Mouse (Mus musculus) hindbrain, embryonic 15.5 days (tissue): Measurements from ENCODE around the gene Oxld1. TPM values are rescaled to one million over a fixed set of nuclear protein-coding genes. Genes with fewer than 3 reads are reported as not detected.

Experiments used
- ATAC-seq: fragments of 200-750 bp; cut with Nextera tagmentation; 2 replicates; pipeline ENCODE4 v1.8.0; 2017; ENCODE audit warnings: low read depth, moderate number of reproducible peaks, moderate TSS enrichment; ENCODE audit not compliant: low FRiP score
- H3K27ac ChIP-seq: fragments of 300-500 bp; sonication (generic); replicated peaks from 2 replicates; pipeline ENCODE4 v1.5.1; 2015; ENCODE audit warnings: mild to moderate bottlenecking, inconsistent platforms
- H3K27me3 ChIP-seq: fragments of 300-500 bp; sonication (generic); 2 replicates; pipeline ENCODE4 v1.6.1; 2015; ENCODE audit warnings: control low read depth, inconsistent platforms
- H3K36me3 ChIP-seq: fragments of 300-500 bp; sonication (generic); 2 replicates; pipeline ENCODE4 v1.6.1; 2015; ENCODE audit warnings: control low read depth, inconsistent platforms
- H3K4me1 ChIP-seq: fragments of 300-500 bp; sonication (generic); replicated peaks from 2 replicates; pipeline ENCODE4 v1.6.1; 2015; ENCODE audit warnings: control low read depth, inconsistent platforms
- H3K4me2 ChIP-seq: fragments of 300-500 bp; sonication (generic); 2 replicates; pipeline ENCODE4 v1.6.1; 2015; ENCODE audit warnings: moderate library complexity, mild to moderate bottlenecking, inconsistent platforms
- H3K4me3 ChIP-seq: fragments of 300-500 bp; sonication (generic); 2 replicates; pipeline ENCODE4 v1.5.1; 2015; ENCODE audit warnings: mild to moderate bottlenecking, inconsistent platforms
- H3K9ac ChIP-seq: fragments of 300-500 bp; sonication (generic); 2 replicates; pipeline ENCODE4 v1.6.1; 2015; ENCODE audit warnings: inconsistent platforms
- H3K9me3 ChIP-seq: fragments of 300-500 bp; sonication (generic); 2 replicates; pipeline ENCODE4 v1.6.1; 2016; ENCODE audit warnings: control low read depth, inconsistent platforms
- WGBS: fragments of 180-500 bp; shearing (Covaris S2); methylation state at CpG from one replicate; pipeline ENCODE4 v1.1.7; 2015; 5-methylcytosine and 5-hydroxymethylcytosine counted together
- polyA plus RNA-seq: library from polyadenylated mRNA; unstranded; fragments of >200 nt; fragmentation: Nextera tagmentation; extraction: Ambion mirVana; gene quantifications from 2 replicates; pipeline ENCODE4 v1.2.1, GENCODE M21; 2015

The Oxld1 gene
- polyA plus RNA-seq, 1 experiment from 2014 or later: 11.5 TPM

- no peaks in the 10 kb centered on the region for H3K36me3 ChIP-seq
- no peak overlapping the region for H3K9ac ChIP-seq
- WGBS: 82% methylated on average over 3 of the region's 3 CpGs
- no peaks in the 10 kb centered on the region for H3K27me3 ChIP-seq
- no peak overlapping the region for H3K27ac ChIP-seq
- H3K4me1 ChIP-seq: no peaks in the 10 kb centered on the region
- H3K4me3 ChIP-seq: no peak overlapping the region
- no peak for ATAC-seq
- H3K9me3 ChIP-seq: no peaks in the 10 kb centered on the region
- H3K4me2 ChIP-seq: no peak overlapping the region
Observed at GRCm38 (mm10) chr11:120445475-120445874, 12.4 kb downstream of the Oxld1 start.

DNA sequence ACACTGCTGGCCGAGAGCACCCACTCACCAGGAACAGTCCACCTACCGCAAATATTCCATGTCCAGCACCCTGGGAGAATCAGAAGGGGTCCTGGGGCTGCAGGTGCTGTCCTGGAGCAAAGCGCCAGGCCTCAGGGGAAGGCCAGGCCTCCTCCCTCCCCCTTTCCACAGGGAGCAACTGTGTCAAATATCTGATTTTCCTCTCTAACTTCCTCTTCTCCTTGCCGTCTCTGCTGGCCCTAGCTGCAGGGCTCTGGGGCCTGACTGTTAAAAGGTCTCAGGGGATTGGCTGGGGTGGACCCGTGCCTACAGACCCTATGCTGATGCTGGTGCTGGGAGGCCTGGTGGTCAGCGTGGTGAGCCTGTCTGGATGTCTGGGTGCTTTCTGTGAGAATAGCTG is 13.8 kb downstream of the Oxld1 start:
- ATAC-seq: no peak

DNA sequence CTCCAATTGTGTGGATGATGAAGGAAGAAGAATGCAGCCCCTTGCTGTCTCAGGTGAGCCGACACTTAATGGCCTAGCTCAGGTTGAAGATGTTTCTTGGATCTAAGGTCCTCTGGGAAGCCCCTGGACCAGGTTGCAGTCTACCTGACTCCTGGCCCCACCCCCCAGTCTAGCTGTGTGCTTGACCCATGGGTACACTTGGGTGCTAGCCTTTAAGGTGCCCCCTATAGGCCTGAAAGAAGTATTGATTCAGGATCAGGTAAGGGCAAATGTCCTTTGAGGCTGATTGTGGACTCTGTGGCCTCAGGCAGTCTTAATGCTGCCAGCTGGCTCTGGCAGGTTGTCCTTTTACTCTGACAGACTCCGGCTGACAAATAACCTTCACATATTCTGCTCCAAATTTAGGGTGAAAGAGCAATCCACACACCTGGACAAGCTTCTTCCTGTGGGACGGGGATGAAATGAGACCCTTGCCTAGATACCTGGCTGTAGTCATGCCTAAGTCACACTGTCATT is 15.0 kb downstream of the Oxld1 start:
- Histone ChIP-seq H3K36me3 (no peaks in the 10 kb centered on the region), H3K9me3 (no peaks in the 10 kb centered on the region), H3K4me2 (no peak overlapping the region), H3K4me3 (no peak overlapping the region), H3K9ac (no peak overlapping the region), H3K4me1 (no peaks in the 10 kb centered on the region), H3K27me3 (no peaks in the 10 kb centered on the region), H3K27ac (no peak overlapping the region)
- no peak for ATAC-seq
- 91% methylated on average over 3 of the region's 3 CpGs for WGBS

More for the DNA sequence above, 13.8 kb downstream of the Oxld1 start:
- Histone ChIP-seq H3K9ac (no peak overlapping the region), H3K27me3 (no peaks in the 10 kb centered on the region), H3K4me3 (no peak overlapping the region), H3K27ac (no peak overlapping the region), H3K4me1 (no peaks in the 10 kb centered on the region), H3K36me3 (no peaks in the 10 kb centered on the region), H3K9me3 (no peaks in the 10 kb centered on the region), H3K4me2 (no peak overlapping the region)
- 77% methylated on average over 6 of the region's 6 CpGs for WGBS

- Histone ChIP-seq H3K4me1 (no peaks in the 10 kb centered on the region), H3K9me3 (no peaks in the 10 kb centered on the region), H3K4me2 (no peak within 1 kb of the TSS), H3K9ac (no peak within 1 kb of the TSS), H3K27ac (no peak within 1 kb of the TSS), H3K36me3 (no peaks in the 10 kb centered on the region), H3K27me3 (no peaks in the 10 kb centered on the region), H3K4me3 (no peak within 1 kb of the TSS)
- WGBS: 92% methylated on average over 3 of the region's 3 CpGs
- no peak for ATAC-seq
Observed at GRCm38 (mm10) chr11:120442344-120442743, 15.5 kb downstream of the Oxld1 start, which contains the start of gene Tspan10. TSS of gene Tspan10 (plus strand) at chr11:120442644.

- Histone ChIP-seq H3K4me3 (peak overlapping the region; percentile 71), H3K9me3 (no peaks in the 10 kb centered on the region), H3K27ac (peak overlapping the region; percentile 80), H3K27me3 (no peaks in the 10 kb centered on the region), H3K9ac (peak overlapping the region; percentile 76; the same call in 1 of the 2 replicates), H3K36me3 (peaks cover 8% of the 10 kb centered on the region; the same call in 1 of the 2 replicates), H3K4me2 (peak overlapping the region; percentile 90), H3K4me1 (peaks cover 13% of the 10 kb centered on the region)
- 28% methylated on average over 12 of the region's 12 CpGs for WGBS
- ATAC-seq: no peak; the same call in 1 of the 2 replicates
Observed at GRCm38 (mm10) chr11:120437857-120438385, 19.9 kb downstream of the Oxld1 start.

- Histone ChIP-seq H3K27ac (peak within 1 kb of the TSS; percentile 80), H3K4me3 (peak within 1 kb of the TSS; percentile 71), H3K4me2 (peak within 1 kb of the TSS; percentile 90), H3K36me3 (peaks cover 14% of the 10 kb centered on the region), H3K9me3 (no peaks in the 10 kb centered on the region), H3K4me1 (peaks cover 13% of the 10 kb centered on the region), H3K27me3 (no peaks in the 10 kb centered on the region), H3K9ac (peak within 1 kb of the TSS; percentile 76)
- ATAC-seq: peak; percentile 90
- WGBS: under 1% methylated on average over 72 of the region's 77 CpGs
Observed at GRCm38 (mm10) chr11:120437152-120437856, 20.6 kb downstream of the Oxld1 start, which contains the start of gene Nploc4. TSS of gene Nploc4 (minus strand) at chr11:120437708.

DNA sequence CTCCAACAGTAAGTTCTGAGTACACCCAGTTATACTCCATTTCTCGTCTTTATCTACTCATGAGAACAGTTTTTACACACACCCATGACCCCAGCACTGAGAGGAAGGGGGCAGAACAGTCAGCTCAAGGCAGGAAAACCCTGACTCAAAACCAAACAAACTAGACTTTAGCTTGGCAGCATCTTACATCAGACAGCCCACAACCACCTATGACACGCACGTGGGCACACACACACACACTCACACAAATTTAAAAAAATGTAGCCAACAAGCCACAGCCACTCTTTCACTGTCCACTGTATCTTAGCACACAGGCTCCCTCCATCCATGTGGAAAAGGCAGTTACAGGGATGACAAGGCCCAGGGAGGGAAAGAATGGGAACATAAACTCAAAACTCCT is 31.1 kb downstream of the Oxld1 start:
- Histone ChIP-seq H3K4me3 (no peak overlapping the region), H3K9ac (no peak overlapping the region), H3K9me3 (no peaks in the 10 kb centered on the region), H3K4me1 (no peaks in the 10 kb centered on the region), H3K27ac (no peak overlapping the region), H3K4me2 (no peak overlapping the region), H3K36me3 (peaks cover 65% of the 10 kb centered on the region), H3K27me3 (no peaks in the 10 kb centered on the region)
- ATAC-seq: no peak
- 97% methylated on average over 3 of the region's 3 CpGs for WGBS

DNA sequence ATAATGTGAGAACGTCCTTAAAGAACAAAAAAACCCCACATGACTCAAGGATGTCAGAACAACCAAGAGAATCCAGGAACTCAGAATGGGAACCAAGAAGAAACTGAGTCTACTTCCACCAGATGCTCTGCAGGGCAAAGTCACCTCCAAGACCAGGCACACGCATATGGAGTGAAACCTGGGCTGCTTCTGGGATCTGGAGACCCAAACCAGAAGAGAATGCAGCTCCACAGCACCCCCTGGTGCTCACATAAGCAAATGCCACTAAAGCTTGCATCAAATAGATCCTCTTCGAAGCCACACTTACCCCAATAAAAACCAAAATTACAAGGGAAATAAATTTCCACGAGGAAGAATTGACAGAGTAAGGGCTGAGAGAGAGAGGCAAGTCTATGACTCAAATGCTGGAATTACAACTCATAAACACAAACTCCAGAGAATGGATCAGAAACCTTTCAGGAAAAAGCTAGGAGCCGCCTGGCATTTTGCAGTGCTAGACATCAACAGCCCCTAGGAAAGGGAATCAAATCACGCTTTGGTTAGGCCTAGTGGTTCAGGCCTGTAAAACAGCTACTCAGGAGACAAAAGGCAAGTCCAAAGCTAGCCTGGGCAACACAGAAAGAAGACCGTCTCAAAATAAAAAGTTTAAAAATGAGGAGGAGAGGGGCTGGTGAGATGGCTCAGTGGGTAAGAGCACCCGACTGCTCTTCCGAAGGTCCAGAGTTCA is 34.1 kb downstream of the Oxld1 start:
- Histone ChIP-seq H3K36me3 (peaks cover 68% of the 10 kb centered on the region), H3K9me3 (no peaks in the 10 kb centered on the region), H3K4me2 (no peak overlapping the region), H3K4me1 (no peaks in the 10 kb centered on the region), H3K9ac (no peak overlapping the region), H3K4me3 (no peak overlapping the region), H3K27ac (no peak overlapping the region), H3K27me3 (no peaks in the 10 kb centered on the region)
- 70% methylated on average over 9 of the region's 9 CpGs for WGBS
- no peak for ATAC-seq

- Histone ChIP-seq H3K4me3 (no peak overlapping the region), H3K9ac (no peak overlapping the region), H3K36me3 (peaks cover 68% of the 10 kb centered on the region), H3K27ac (no peak overlapping the region), H3K9me3 (no peaks in the 10 kb centered on the region), H3K27me3 (no peaks in the 10 kb centered on the region), H3K4me1 (no peaks in the 10 kb centered on the region), H3K4me2 (no peak overlapping the region)
- 91% methylated on average over 13 of the region's 13 CpGs for WGBS
- no peak for ATAC-seq
Observed at GRCm38 (mm10) chr11:120422651-120423568, 35.0 kb downstream of the Oxld1 start.

DNA sequence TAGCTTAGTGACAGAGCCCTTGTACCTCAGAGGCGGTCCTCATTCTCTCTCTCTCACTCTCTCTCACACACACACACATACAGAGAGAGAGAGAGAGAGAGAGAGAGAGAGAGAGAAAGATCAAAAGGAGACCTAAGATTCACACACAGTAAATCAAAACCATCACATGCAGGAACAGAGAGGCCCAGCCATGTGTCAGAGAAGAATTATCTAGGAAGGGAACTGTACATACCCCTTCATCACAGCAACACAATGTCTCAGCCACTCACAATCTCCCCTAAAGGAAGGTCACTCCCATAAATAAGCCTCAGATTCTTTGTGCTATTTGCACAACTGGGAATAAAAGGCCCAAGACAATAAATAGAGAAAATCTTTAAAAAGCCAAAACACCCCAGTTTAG is 39.3 kb downstream of the Oxld1 start:
- Histone ChIP-seq H3K4me1 (no peaks in the 10 kb centered on the region), H3K27ac (no peak overlapping the region), H3K9ac (no peak overlapping the region), H3K27me3 (no peaks in the 10 kb centered on the region), H3K36me3 (peaks cover 70% of the 10 kb centered on the region), H3K9me3 (no peaks in the 10 kb centered on the region), H3K4me3 (no peak overlapping the region), H3K4me2 (no peak overlapping the region)
- WGBS: 100% methylated on average over 1 of the region's 1 CpGs
- ATAC-seq: no peak

DNA sequence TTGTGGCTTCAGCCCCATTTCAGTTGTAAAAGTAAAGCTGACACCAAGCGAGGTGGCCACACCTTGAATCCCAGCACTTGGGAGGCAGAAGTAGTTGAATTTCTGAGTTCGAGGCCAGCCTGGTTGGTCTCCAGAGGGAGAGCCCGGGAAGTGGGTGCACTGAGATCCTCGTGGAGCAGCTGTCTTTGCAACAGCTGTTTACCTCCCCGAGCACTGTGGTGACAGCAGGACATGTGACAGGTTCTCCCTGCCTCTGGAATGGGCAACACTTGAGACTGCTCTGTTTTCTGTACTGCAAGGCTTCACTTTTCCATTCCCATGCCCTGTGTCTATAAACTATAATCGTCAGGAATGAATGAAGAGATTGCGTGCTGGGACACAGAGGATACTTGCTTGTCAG is 40.0 kb downstream of the Oxld1 start:
- H3K27ac ChIP-seq: no peak overlapping the region
- H3K4me1 ChIP-seq: no peaks in the 10 kb centered on the region
- no peak overlapping the region for H3K9ac ChIP-seq
- no peak for ATAC-seq
- no peaks in the 10 kb centered on the region for H3K9me3 ChIP-seq
- H3K4me3 ChIP-seq: no peak overlapping the region
- no peaks in the 10 kb centered on the region for H3K27me3 ChIP-seq
- H3K36me3 ChIP-seq: peaks cover 71% of the 10 kb centered on the region
- WGBS: 95% methylated on average over 7 of the region's 7 CpGs
- no peak overlapping the region for H3K4me2 ChIP-seq
